Mouse (Mus musculus): Measurements from ENCODE around the gene Kcnj6. TPM values are rescaled to one million over a fixed set of nuclear protein-coding genes. Genes with fewer than 3 reads are reported as not detected.

Kcnj6 gene
- polyA plus RNA-seq, 1 experiment from 2014 or later, result not detected

DNA sequence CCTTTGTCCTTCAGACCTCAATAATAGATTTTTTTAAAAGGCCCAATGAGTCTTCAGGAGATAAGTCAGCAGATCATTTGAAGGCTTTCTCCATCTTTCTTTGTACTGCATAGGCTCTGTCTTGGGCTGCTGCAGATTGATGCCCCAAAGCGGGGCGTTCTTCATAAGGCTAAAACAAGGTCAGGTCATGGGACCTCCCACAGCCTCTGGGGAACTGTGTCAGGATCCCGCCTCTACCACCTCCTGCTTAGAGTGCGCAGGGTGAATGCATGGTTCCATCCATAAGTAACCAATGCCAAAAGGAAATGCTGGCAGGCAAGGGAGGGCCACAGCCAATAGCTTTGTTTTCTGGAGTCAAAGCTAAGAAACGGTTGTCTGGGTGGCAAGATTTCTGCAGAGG, 237.7 kb downstream of the Kcnj6 start:
- Histone ChIP-seq H3K36me3 (no peaks in the 10 kb centered on the region), H3K27ac (no peak overlapping the region), H3K9ac (no peak overlapping the region), H3K9me3 (replicated peaks) (no peaks in the 10 kb centered on the region), H3K27me3 (no peaks in the 10 kb centered on the region), H3K4me2 (no peak overlapping the region), H3K4me3 (replicated peaks) (no peak overlapping the region), H3K4me1 (no peaks in the 10 kb centered on the region)
- ATAC-seq (replicated peaks; ENCODE audit: low FRiP score), result no peak
- WGBS, result 80% methylated on average over 5 of the region's 5 CpGs

GRCm38 (mm10) chr16:94758606-94759005, 238.9 kb downstream of the Kcnj6 start:
- Histone ChIP-seq H3K4me1 (no peaks in the 10 kb centered on the region), H3K9ac (no peak overlapping the region), H3K9me3 (replicated peaks) (no peaks in the 10 kb centered on the region), H3K27me3 (no peaks in the 10 kb centered on the region), H3K4me3 (replicated peaks) (no peak overlapping the region), H3K27ac (no peak overlapping the region), H3K4me2 (no peak overlapping the region), H3K36me3 (no peaks in the 10 kb centered on the region)
- WGBS, result 50% methylated on average over 3 of the region's 3 CpGs
- no peak for ATAC-seq (replicated peaks; ENCODE audit: low FRiP score)

GRCm38 (mm10) chr16:94756352-94756751, 241.1 kb downstream of the Kcnj6 start:
- Histone ChIP-seq H3K4me1 (no peaks in the 10 kb centered on the region), H3K27me3 (peaks cover 3% of the 10 kb centered on the region; the same call in 1 of the 2 replicates), H3K9me3 (replicated peaks) (no peaks in the 10 kb centered on the region), H3K27ac (no peak overlapping the region), H3K36me3 (no peaks in the 10 kb centered on the region), H3K4me2 (no peak overlapping the region), H3K4me3 (replicated peaks) (no peak overlapping the region), H3K9ac (no peak overlapping the region)
- ATAC-seq (replicated peaks; ENCODE audit: low FRiP score), result no peak
- WGBS, result 57% methylated on average over 6 of the region's 6 CpGs

DNA sequence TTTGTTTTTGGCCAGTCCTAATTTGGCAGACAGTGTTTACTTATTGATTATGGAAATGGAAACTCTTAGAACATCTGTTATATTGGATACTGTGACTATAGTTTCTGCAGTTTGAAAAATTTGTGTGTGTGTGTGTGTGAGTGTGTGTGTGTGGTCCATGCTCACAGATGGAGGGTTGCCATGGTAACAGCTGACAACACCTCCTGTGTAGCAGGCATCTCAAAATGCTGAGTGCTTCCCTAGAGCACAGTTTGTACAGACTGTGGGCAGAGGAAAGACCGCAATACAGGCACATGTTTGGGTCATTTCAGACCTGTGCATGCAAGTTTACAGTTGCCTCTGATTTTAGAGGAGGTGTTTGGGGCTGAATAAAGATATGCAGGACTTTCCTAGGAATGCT, 244.0 kb downstream of the Kcnj6 start:
- Histone ChIP-seq H3K4me1 (peaks cover 6% of the 10 kb centered on the region; the same call in 1 of the 2 replicates), H3K36me3 (no peaks in the 10 kb centered on the region), H3K9ac (no peak overlapping the region), H3K27ac (no peak overlapping the region), H3K4me3 (replicated peaks) (no peak overlapping the region), H3K27me3 (peaks cover 3% of the 10 kb centered on the region; the same call in 1 of the 2 replicates), H3K9me3 (replicated peaks) (no peaks in the 10 kb centered on the region), H3K4me2 (no peak overlapping the region)
- WGBS, result 96% methylated on average over 1 of the region's 1 CpGs
- no peak for ATAC-seq (replicated peaks; ENCODE audit: low FRiP score)

- H3K4me2 ChIP-seq, result no peak overlapping the region
- 34% methylated on average over 10 of the region's 10 CpGs for WGBS
- H3K4me3 ChIP-seq (replicated peaks), result no peak overlapping the region
- H3K9ac ChIP-seq, result no peak overlapping the region
- peaks cover 3% of the 10 kb centered on the region; the same call in 1 of the 2 replicates for H3K27me3 ChIP-seq
- H3K9me3 ChIP-seq (replicated peaks), result no peaks in the 10 kb centered on the region
- no peak overlapping the region for H3K27ac ChIP-seq
- no peak for ATAC-seq (replicated peaks; ENCODE audit: low FRiP score)
- H3K36me3 ChIP-seq, result no peaks in the 10 kb centered on the region
- peaks cover 6% of the 10 kb centered on the region; the same call in 1 of the 2 replicates for H3K4me1 ChIP-seq
Observed at GRCm38 (mm10) chr16:94752781-94753180, 244.7 kb downstream of the Kcnj6 start.

DNA sequence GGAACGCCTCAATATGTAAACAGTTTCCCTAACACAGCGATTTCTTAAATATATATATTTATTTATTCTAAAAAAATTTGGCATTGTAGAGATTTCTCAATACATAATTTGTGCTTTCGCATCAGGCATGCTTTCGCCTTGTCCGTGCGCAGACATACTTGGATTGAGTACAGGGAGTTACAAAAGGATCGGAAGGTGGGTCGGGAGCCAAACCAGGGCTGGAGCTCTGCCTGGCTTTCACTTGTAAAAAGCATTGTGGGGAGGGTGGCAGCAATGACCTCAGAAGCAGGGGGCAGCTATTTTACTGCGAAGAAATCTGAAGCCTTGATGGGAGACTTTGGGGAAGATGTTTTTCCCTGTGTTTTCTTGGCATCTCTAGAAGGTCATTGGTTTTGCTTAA, 252.5 kb downstream of the Kcnj6 start:
- Histone ChIP-seq H3K9me3 (replicated peaks) (no peaks in the 10 kb centered on the region), H3K36me3 (no peaks in the 10 kb centered on the region), H3K9ac (no peak overlapping the region), H3K4me1 (peaks cover 16% of the 10 kb centered on the region), H3K27me3 (no peaks in the 10 kb centered on the region), H3K4me2 (no peak overlapping the region), H3K4me3 (replicated peaks) (no peak overlapping the region), H3K27ac (no peak overlapping the region)
- WGBS, result 71% methylated on average over 9 of the region's 9 CpGs
- ATAC-seq (replicated peaks; ENCODE audit: low FRiP score), result no peak

DNA sequence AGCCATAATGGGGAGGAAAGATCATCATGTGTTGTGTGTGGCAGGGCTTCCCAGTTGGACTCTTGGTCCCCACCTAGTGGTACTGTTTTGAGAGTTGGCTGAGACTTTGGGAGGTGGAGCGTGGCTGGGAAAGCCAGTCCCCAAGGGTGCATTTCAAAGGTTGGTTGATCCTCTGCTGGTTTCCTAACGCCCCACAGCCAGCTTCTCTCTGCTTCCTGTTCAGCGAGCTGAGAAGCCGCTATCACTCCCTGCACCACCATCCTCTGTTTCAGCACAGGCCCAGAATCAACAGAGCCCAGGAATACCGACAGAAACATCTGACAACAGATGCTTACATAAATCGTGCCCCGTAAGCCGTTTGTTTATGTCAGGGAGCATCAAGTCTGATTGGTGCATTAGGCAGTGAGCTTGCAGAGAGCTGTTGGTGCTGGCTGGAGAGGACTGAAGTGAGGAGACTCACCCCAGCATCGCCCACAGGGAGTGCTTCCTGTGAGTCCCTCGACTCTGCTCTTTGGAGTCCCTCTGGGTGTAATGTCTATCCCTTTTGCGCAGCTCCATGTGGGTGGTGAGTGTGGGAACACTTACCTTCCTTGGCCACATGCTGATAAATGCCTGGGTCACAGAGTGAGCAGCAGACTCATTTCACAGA, 253.5 kb downstream of the Kcnj6 start:
- 6% methylated on average over 11 of the region's 11 CpGs for WGBS
- Histone ChIP-seq H3K9me3 (replicated peaks) (no peaks in the 10 kb centered on the region), H3K4me3 (replicated peaks) (peak overlapping the region; percentile 36), H3K27ac (no peak overlapping the region), H3K4me1 (peaks cover 14% of the 10 kb centered on the region), H3K9ac (no peak overlapping the region), H3K4me2 (peak overlapping the region; percentile 56), H3K36me3 (no peaks in the 10 kb centered on the region), H3K27me3 (no peaks in the 10 kb centered on the region)
- peak; percentile 75 for ATAC-seq (replicated peaks; ENCODE audit: low FRiP score)

DNA sequence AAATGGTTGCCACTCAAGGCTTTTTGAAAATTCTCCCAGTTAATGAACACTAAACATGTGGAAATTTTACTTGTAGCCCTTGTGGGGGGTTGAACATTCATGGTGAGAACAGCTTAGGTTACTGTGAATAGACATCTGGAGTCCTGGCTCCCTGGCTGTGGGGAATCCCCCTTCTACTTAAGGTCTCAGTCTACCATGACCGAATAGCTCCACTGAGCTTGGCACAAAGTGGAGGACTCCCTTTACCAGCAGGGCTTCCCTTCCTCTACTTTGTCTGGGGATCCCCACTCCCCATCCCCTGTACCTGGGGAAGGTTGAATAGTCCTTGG, 260.2 kb downstream of the Kcnj6 start:
- H3K4me2 ChIP-seq, result no peak overlapping the region
- WGBS, result 95% methylated on average over 1 of the region's 1 CpGs
- H3K36me3 ChIP-seq, result no peaks in the 10 kb centered on the region
- no peaks in the 10 kb centered on the region for H3K27me3 ChIP-seq
- no peaks in the 10 kb centered on the region for H3K4me1 ChIP-seq
- ATAC-seq (replicated peaks; ENCODE audit: low FRiP score), result no peak
- no peak overlapping the region for H3K27ac ChIP-seq
- H3K4me3 ChIP-seq (replicated peaks), result no peak overlapping the region
- no peaks in the 10 kb centered on the region for H3K9me3 ChIP-seq (replicated peaks)
- H3K9ac ChIP-seq, result no peak overlapping the region

DNA sequence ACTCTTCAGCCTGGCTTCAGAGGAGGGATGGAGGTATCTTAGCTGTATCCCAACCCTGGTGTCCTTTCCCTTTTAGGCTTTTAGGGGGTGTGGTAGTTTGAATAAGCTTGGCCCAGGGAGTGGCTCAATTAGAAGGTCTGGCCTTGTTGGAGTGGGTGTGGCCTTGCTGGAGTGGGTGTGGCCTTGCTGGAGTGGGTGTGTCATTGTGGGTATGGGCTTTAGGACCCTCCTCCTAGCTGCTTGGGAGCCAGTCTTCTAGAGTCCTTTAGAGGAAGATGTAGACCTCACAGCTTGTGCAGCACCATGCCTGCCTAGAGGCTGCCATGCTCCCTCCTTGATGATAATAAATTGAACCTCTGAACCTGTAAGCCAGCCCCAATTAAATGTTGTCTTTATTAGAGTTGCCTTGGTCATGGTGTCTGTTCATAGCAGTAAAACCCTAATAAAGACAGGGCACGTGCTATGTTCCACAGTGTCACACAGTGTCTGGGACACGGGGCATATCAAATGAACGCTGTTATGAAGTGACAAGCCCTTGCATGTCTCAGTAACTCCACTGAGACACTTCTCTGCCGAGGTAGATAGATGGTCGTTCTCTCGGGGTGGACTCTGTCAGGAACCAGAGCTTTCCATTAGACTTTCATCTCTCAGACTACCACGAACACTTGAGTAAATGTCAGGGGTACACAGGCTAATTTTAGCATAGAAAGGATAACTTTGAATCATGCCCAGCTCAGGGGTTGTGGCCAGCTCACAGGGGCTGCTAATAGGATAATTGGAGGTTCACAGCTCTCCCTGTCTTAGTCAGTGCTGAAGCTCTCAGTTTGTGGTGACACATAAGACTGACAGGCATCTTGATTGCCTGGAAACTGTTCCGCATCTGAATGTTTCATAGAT, 260.8 kb downstream of the Kcnj6 start:
- no peaks in the 10 kb centered on the region for H3K9me3 ChIP-seq (replicated peaks)
- no peak overlapping the region for H3K9ac ChIP-seq
- no peaks in the 10 kb centered on the region for H3K27me3 ChIP-seq
- H3K36me3 ChIP-seq, result no peaks in the 10 kb centered on the region
- H3K27ac ChIP-seq, result no peak overlapping the region
- no peaks in the 10 kb centered on the region for H3K4me1 ChIP-seq
- 85% methylated on average over 8 of the region's 8 CpGs for WGBS
- H3K4me2 ChIP-seq, result no peak overlapping the region
- no peak for ATAC-seq (replicated peaks; ENCODE audit: low FRiP score)
- H3K4me3 ChIP-seq (replicated peaks), result no peak overlapping the region

DNA sequence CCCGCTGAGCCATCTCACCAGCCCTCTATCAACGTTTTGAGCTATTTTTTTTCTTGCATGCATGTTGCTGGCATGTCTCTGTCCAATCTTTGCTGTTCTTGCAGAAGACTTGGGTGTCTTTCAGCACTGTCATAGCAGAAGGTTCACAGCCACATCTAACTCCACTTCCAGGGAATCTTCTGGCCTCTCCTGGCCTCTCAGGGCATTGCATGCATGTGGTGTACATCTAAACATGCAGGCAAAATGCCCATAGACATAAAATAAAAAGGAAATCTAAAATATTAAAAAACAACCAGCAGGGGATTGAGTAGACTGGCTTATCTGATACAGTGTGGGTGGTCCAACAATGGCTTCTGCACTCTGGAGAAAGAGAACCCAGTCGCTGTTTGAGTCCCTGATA, 262.0 kb downstream of the Kcnj6 start:
- Histone ChIP-seq H3K4me1 (no peaks in the 10 kb centered on the region), H3K4me3 (replicated peaks) (no peak overlapping the region), H3K9me3 (replicated peaks) (no peaks in the 10 kb centered on the region), H3K4me2 (no peak overlapping the region), H3K27ac (no peak overlapping the region), H3K9ac (no peak overlapping the region), H3K27me3 (no peaks in the 10 kb centered on the region), H3K36me3 (no peaks in the 10 kb centered on the region)
- 62% methylated on average over 3 of the region's 3 CpGs for WGBS
- ATAC-seq (replicated peaks; ENCODE audit: low FRiP score), result no peak

DNA sequence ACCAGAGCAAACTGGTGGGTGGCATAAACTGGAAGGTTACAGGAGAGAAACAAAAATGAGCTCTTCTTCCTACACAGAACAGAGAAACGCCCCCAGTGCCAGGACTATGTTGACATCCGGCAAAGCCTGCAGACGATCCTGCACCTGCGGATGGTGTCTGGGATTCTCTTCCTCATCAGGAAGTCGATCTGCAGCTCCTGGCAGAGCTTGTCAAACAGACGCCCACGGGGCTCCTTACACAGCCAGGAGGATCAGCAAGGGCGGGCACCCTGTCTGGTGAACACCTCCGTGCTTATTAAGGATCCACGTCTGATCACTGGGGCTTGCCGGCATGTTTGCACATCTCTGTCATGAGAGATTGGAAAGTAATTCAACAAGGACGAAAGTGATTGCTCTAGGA, 266.5 kb downstream of the Kcnj6 start:
- 56% methylated on average over 12 of the region's 12 CpGs for WGBS
- no peaks in the 10 kb centered on the region for H3K27me3 ChIP-seq
- H3K4me1 ChIP-seq, result no peaks in the 10 kb centered on the region

GRCm38 (mm10) chr16:94729236-94729635, 268.3 kb downstream of the Kcnj6 start:
- no peaks in the 10 kb centered on the region for H3K36me3 ChIP-seq
- 0 out of 2 replicates have a peak, but pooled peaks cover 3% of the 10 kb centered on the region for H3K9me3 ChIP-seq (replicated peaks)
- no peak overlapping the region for H3K4me3 ChIP-seq (replicated peaks)
- H3K4me2 ChIP-seq, result no peak overlapping the region
- H3K4me1 ChIP-seq, result peaks cover 9% of the 10 kb centered on the region
- H3K27ac ChIP-seq, result no peak overlapping the region
- WGBS, result 86% methylated on average over 6 of the region's 6 CpGs
- H3K27me3 ChIP-seq, result peaks cover 2% of the 10 kb centered on the region; the same call in 1 of the 2 replicates
- no peak overlapping the region for H3K9ac ChIP-seq
- no peak for ATAC-seq (replicated peaks; ENCODE audit: low FRiP score)

More for the DNA sequence above, 266.5 kb downstream of the Kcnj6 start:
- Histone ChIP-seq H3K4me3 (replicated peaks) (no peak overlapping the region), H3K4me2 (no peak overlapping the region), H3K9ac (no peak overlapping the region), H3K27ac (no peak overlapping the region), H3K36me3 (no peaks in the 10 kb centered on the region), H3K9me3 (replicated peaks) (0 out of 2 replicates have a peak, but pooled peaks cover 3% of the 10 kb centered on the region)
- no peak for ATAC-seq (replicated peaks; ENCODE audit: low FRiP score)

Data from kidney, embryonic 15.5 days (tissue).